Mouse (Mus musculus): Measurements from ENCODE around the gene Dlat. TPM values are rescaled to one million over a fixed set of nuclear protein-coding genes. Genes with fewer than 3 reads are reported as not detected.

Dlat gene
- 152 and 165 TPM in 2 replicates for polyA plus RNA-seq (2015; fragmentation: Nextera tagmentation; extraction: Ambion mirVana)

DNA sequence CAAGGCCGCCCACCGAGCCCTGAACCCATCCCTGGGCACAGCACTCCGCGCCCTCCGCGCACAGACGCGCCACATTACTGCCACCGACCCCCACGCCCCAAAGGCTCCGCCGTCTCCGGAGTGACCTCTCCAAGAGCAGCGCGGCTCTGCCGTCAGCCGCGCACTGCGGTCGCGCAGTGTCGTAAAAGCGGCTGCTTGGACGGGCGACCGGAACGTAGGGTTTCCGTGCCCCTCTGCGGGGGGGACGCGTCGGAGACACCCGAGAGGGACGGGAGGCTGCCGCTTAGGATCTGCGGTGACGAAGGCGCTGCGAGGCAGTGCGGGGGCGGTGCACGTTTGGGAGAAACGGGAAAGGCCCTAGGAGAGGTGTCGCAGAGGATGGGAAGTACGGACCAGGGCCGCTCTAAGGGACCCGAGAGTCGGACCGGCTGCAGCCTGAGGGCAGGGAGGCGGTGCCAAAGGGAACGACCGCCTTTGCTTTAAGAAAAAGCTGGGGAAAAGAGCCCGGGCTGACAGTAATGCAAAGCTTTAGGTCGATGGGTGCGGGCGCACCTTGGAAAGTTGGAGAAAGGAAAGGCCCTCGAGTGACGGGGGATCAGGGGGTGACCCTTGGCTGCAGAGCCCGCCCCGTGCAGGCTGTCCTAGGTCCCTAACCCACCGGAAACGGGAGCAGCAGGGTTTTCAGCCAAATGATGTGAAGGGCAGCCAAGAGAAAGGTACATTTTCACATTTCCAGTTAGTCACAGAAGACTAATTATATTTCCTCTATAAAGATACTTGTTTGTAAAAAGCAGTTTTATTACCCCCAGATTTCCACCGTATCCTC is at the start of gene Dlat:
Dlat (minus strand) TSS at position 389 of the 826 bp plus-strand sequence.

GRCm38 (mm10) chr9:50616766-50617603 is 42.6 kb downstream of the Dlat start, which contains the start of the genes Pih1d2 and Nkapd1:
TSS of gene Pih1d2 (plus strand) at chr9:50617321.
TSS of gene Nkapd1 (minus strand) at chr9:50617464.

GRCm38 (mm10) chr9:50603189-50603997 is 56.2 kb downstream of the Dlat start, which contains the start of the genes Sdhd and Timm8b:
TSS of gene Sdhd (minus strand) at chr9:50603812.
TSS of gene Timm8b (plus strand) at chr9:50603910.

Other genes with a start within 250 kb of the Dlat start
- gene Plet1, start 165.3 kb downstream of the Dlat start, polyA plus RNA-seq (2015; fragmentation: Nextera tagmentation; extraction: Ambion mirVana) = 0.19 and 0.72 TPM in 2 replicates
- 51.1 and 58.1 TPM in 2 replicates for gene Pts, start 131.1 kb downstream of the Dlat start, polyA plus RNA-seq (2015; fragmentation: Nextera tagmentation; extraction: Ambion mirVana)
- gene Il18, start 105.0 kb downstream of the Dlat start, polyA plus RNA-seq (2015; fragmentation: Nextera tagmentation; extraction: Ambion mirVana) = 4.8 and 8.2 TPM in 2 replicates
- gene Bco2, start 104.6 kb downstream of the Dlat start, polyA plus RNA-seq (2015; fragmentation: Nextera tagmentation; extraction: Ambion mirVana) = 0.17 and 0.19 TPM in 2 replicates
- gene Tex12, start 98.5 kb downstream of the Dlat start, polyA plus RNA-seq (2015; fragmentation: Nextera tagmentation; extraction: Ambion mirVana) = not detected in 2 replicates
- 647 and 653 TPM in 2 replicates for gene Sdhd, start 56.0 kb downstream of the Dlat start, polyA plus RNA-seq (2015; fragmentation: Nextera tagmentation; extraction: Ambion mirVana)
- 233 and 251 TPM in 2 replicates for gene Timm8b, start 55.9 kb downstream of the Dlat start, polyA plus RNA-seq (2015; fragmentation: Nextera tagmentation; extraction: Ambion mirVana)
- 0.77 and 1.0 TPM in 2 replicates for gene Pih1d2, start 42.5 kb downstream of the Dlat start, polyA plus RNA-seq (2015; fragmentation: Nextera tagmentation; extraction: Ambion mirVana)
- gene Nkapd1, start 42.3 kb downstream of the Dlat start, polyA plus RNA-seq (2015; fragmentation: Nextera tagmentation; extraction: Ambion mirVana) = 11.4 and 11.5 TPM in 2 replicates
- gene Dixdc1, start 79.7 kb upstream of the Dlat start, polyA plus RNA-seq (2015; fragmentation: Nextera tagmentation; extraction: Ambion mirVana) = 5.2 and 6.3 TPM in 2 replicates
- gene 2310030G06Rik, start 86.8 kb upstream of the Dlat start, polyA plus RNA-seq (2015; fragmentation: Nextera tagmentation; extraction: Ambion mirVana) = 1.7 and 2.6 TPM in 2 replicates
- 938 and 1,056 TPM in 2 replicates for gene Cryab, start 91.5 kb upstream of the Dlat start, polyA plus RNA-seq (2015; fragmentation: Nextera tagmentation; extraction: Ambion mirVana)
- gene Hspb2, start 92.6 kb upstream of the Dlat start, polyA plus RNA-seq (2015; fragmentation: Nextera tagmentation; extraction: Ambion mirVana) = 267 and 317 TPM in 2 replicates
- 7.0 and 8.2 TPM in 2 replicates for gene Fdxacb1, start 108.5 kb upstream of the Dlat start, polyA plus RNA-seq (2015; fragmentation: Nextera tagmentation; extraction: Ambion mirVana)
- gene Alg9, start 115.2 kb upstream of the Dlat start, polyA plus RNA-seq (2015; fragmentation: Nextera tagmentation; extraction: Ambion mirVana) = 12.8 and 17.6 TPM in 2 replicates
- 33.2 and 34.6 TPM in 2 replicates for gene 1110032A03Rik, start 115.7 kb upstream of the Dlat start, polyA plus RNA-seq (2015; fragmentation: Nextera tagmentation; extraction: Ambion mirVana)
- 9.8 and 16.7 TPM in 2 replicates for gene Ppp2r1b, start 185.5 kb upstream of the Dlat start, polyA plus RNA-seq (2015; fragmentation: Nextera tagmentation; extraction: Ambion mirVana)